Mouse (Mus musculus) neural tube, embryonic 11.5 days (tissue): Measurements from ENCODE around the gene Stam. TPM values are rescaled to one million over a fixed set of nuclear protein-coding genes. Genes with fewer than 3 reads are reported as not detected.
"Not testable (repeated sequence)": the region's sequence is repeated elsewhere in the genome, so short reads cannot be mapped to it uniquely, and the experiment has no call there.

Experiments
- ATAC-seq: fragments of 200-750 bp; cut with Nextera tagmentation; 2 replicates; pipeline ENCODE4 v1.8.0; 2017; ENCODE audit warnings: moderate number of reproducible peaks, mild to moderate bottlenecking, moderate TSS enrichment, moderate library complexity; ENCODE audit not compliant: insufficient read depth, low FRiP score, low TSS enrichment
- DNase-seq: peaks from one replicate; pipeline ENCODE4 v3.0.0-alpha.2; 2015; ENCODE audit warnings: low spot score
- H3K27ac ChIP-seq: fragments of 300-500 bp; sonication (generic); 2 replicates; pipeline ENCODE4 v1.5.1; 2014; ENCODE audit warnings: low read depth, mild to moderate bottlenecking, low read length
- H3K27me3 ChIP-seq: fragments of 300-500 bp; sonication (generic); 2 replicates; pipeline ENCODE4 v1.6.1; 2014; ENCODE audit warnings: mild to moderate bottlenecking, low read length, mixed read lengths; ENCODE audit not compliant: control insufficient read depth, insufficient read depth
- H3K36me3 ChIP-seq: fragments of 300-500 bp; sonication (generic); 2 replicates; pipeline ENCODE4 v1.6.1; 2014; ENCODE audit warnings: mild to moderate bottlenecking, low read length, moderate library complexity, mixed read lengths; ENCODE audit not compliant: control insufficient read depth, insufficient read depth
- H3K4me1 ChIP-seq: fragments of 300-500 bp; sonication (generic); 2 replicates; pipeline ENCODE4 v1.6.1; 2014; ENCODE audit warnings: low read length, mixed read lengths; ENCODE audit not compliant: control insufficient read depth, insufficient read depth
- H3K4me2 ChIP-seq: fragments of 300-500 bp; sonication (generic); 2 replicates; pipeline ENCODE4 v1.6.1; 2014; ENCODE audit warnings: low read depth, mild to moderate bottlenecking, moderate library complexity
- H3K4me3 ChIP-seq: fragments of 300-500 bp; sonication (generic); 2 replicates; pipeline ENCODE4 v1.5.1; 2014; ENCODE audit warnings: low read depth, low read length
- H3K9ac ChIP-seq: fragments of 300-500 bp; sonication (generic); 2 replicates; pipeline ENCODE4 v1.6.1; 2014; ENCODE audit warnings: mild to moderate bottlenecking, low read length
- H3K9me3 ChIP-seq: fragments of 300-500 bp; sonication (generic); 2 replicates; pipeline ENCODE4 v1.6.1; 2016; ENCODE audit warnings: low read length; ENCODE audit not compliant: control insufficient read depth
- WGBS: fragments of 180-500 bp; shearing (Covaris S2); extraction: QIAGEN DNeasy Blood & Tissue Kit; methylation state at CpG from one replicate; pipeline ENCODE4 v1.1.7; 2014; 5-methylcytosine and 5-hydroxymethylcytosine counted together
- polyA plus RNA-seq: library from polyadenylated mRNA; unstranded; fragments of >200 nt; fragmentation: Nextera tagmentation; extraction: Ambion mirVana; gene quantifications from 2 replicates; pipeline ENCODE4 v1.2.1, GENCODE M21; 2014

Gene Stam
- polyA plus RNA-seq, 1 experiment from 2014 or later: 115 TPM

DNA sequence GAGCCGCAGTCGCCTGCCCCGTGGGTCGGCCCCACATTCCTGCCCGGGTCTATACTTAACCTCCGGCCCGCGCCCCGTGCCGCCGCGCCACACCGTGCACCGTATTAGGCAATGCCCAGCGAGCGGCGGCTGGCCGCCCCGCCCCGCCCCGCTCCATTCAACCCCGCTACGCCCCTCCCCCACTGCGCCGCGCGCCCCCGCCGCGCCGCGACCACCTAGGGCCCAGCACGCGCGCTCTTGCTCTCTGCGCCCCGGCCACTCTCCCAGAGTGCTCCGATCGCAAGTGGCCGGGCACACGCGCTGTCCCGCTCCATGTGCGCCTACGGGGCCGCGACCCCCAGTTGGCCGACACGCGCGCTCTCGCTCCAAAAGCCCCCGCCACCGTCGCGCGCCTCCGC, 18.7 kb upstream of the Stam start:
- Histone ChIP-seq H3K9ac (peak overlapping the region; percentile 75), H3K4me2 (peak overlapping the region; percentile 69), H3K4me3 (peak overlapping the region; percentile 76), H3K9me3 (no peaks in the 10 kb centered on the region), H3K4me1 (no peaks in the 10 kb centered on the region), H3K27me3 (no peaks in the 10 kb centered on the region), H3K36me3 (no peaks in the 10 kb centered on the region), H3K27ac (peak overlapping the region; percentile 86)
- no peak for DNase-seq
- WGBS: 0% methylated on average over 51 of the region's 58 CpGs
- ATAC-seq: peak; percentile 91

DNA sequence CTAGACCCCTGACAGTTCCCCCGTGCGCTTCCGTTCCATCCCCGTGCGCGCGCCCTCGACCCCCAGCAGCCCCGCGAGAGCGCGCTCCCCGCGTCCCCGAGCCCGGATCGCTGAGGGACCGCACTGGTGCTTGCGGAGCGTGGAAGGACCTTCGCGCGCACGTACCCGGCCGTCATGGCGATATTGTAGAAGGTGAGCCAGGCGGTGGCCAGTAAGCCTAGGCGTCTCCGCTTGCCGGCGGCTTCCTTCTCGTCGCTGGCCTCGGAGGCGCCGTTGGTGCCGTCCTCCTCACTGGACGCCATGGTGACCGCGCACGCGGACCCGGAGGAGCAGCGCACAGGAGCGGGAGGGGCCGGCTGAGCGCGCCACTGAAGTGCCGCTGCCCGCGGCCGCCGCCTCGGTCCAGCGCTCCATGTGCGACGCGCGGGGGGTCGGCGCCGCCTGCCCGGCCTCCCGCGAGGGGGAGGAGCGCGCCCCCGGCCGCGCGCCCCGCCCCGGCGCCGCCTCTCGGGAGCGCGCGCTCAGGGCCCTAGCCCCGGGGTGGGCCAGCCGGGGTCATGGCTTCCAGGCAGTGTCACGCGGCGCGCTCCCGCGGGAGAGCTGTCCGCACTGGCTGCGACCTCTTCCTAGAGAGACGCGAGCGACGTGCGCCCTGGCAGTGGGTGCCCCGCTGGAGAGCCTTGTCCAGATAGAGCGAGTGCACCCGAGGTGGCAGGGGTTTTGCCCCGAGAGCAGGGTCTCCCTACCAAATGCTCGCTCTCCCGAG, 18.1 kb upstream of the Stam start, which contains the start of gene Hacd1:
Gene Hacd1, minus strand, starts transcription at position 570 of the 766 bp plus-strand sequence.
- Histone ChIP-seq H3K9ac (peak within 1 kb of the TSS; percentile 75), H3K27ac (peak within 1 kb of the TSS; percentile 86), H3K4me1 (no peaks in the 10 kb centered on the region), H3K9me3 (no peaks in the 10 kb centered on the region), H3K4me2 (peak within 1 kb of the TSS; percentile 69), H3K4me3 (peak within 1 kb of the TSS; percentile 76), H3K36me3 (no peaks in the 10 kb centered on the region), H3K27me3 (no peaks in the 10 kb centered on the region)
- ATAC-seq (peak; percentile 84), DNase-seq (peak; percentile 93)
- under 1% methylated on average over 56 of the region's 101 CpGs for WGBS

DNA sequence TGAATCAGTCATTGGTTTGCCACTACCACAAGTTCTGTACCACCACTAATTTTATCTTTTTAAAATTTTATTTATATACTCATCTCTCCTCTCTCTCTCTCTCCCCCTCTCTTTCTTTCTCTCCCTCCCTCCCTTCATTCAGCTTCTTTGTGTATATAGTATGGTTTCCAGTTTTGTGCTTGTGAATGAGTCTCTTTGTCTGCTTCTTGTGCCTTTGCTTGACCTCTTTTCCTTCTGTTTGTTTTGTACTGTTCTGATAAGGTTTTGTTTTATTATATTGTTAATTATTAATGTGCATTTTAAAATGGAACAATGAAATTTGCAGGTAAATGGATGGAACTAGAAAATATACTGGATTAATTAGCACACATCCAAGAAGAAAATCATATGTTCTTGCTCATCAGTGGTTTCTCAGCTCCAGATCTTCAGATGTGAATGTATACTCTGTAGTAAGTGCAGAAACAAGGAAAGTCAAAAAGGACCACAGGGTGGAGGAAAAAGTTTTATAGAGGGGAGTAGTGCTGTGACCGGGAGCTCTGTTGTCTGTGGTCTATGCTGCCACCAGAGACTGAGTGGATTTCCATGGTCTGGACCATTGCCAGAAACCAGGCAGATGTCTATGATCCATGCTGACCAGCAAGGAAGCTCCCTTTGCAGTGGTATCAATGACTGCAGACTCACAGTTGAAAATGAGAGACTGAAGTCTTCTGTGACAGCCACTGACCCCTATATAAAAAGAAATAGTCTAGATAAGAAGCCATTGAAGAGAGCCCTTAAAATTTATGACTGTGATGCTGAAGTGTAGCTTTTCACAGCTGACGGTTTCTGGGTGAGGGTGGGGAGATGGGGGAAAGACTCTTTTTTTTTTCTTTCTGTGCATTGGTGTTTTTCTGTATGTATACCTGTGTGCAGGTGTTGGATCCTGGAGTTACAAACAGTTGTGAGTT, 7.9 kb upstream of the Stam start:
- Histone ChIP-seq H3K27ac (no peak overlapping the region), H3K4me1 (no peaks in the 10 kb centered on the region), H3K9me3 (no peaks in the 10 kb centered on the region), H3K4me3 (no peak overlapping the region), H3K36me3 (no peaks in the 10 kb centered on the region), H3K27me3 (no peaks in the 10 kb centered on the region), H3K9ac (no peak overlapping the region), H3K4me2 (no peak overlapping the region)
- DNase-seq (no peak), ATAC-seq (no peak)
- WGBS: 58% methylated on average over 2 of the region's 2 CpGs

DNA sequence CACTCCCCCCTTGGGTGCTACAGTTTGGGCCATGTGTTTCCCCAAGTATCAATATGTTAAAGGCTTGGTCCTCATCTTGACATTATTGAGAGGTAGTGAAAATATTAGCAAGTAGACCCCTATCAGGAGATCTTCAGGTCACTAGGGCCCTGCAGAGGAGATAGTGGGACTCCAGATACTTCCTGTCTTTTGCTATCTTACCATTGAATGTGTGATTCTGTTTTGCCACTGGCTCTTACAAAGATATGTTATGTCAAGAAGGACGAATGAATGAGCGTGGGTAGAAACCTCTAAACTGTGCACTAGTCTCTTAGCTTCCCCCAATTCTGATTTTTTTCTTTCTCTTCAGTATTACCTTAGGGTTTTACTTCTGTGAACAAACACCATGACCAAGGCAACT, 4.9 kb upstream of the Stam start:
- no peaks in the 10 kb centered on the region for H3K36me3 ChIP-seq
- no peak overlapping the region for H3K27ac ChIP-seq
- no peak overlapping the region for H3K4me3 ChIP-seq
- H3K4me2 ChIP-seq: no peak overlapping the region
- H3K9ac ChIP-seq: no peak overlapping the region
- H3K4me1 ChIP-seq: no peaks in the 10 kb centered on the region
- no peaks in the 10 kb centered on the region for H3K27me3 ChIP-seq
- no peak for DNase-seq
- ATAC-seq: no peak
- WGBS: 87% methylated on average over 2 of the region's 2 CpGs
- no peaks in the 10 kb centered on the region for H3K9me3 ChIP-seq

DNA sequence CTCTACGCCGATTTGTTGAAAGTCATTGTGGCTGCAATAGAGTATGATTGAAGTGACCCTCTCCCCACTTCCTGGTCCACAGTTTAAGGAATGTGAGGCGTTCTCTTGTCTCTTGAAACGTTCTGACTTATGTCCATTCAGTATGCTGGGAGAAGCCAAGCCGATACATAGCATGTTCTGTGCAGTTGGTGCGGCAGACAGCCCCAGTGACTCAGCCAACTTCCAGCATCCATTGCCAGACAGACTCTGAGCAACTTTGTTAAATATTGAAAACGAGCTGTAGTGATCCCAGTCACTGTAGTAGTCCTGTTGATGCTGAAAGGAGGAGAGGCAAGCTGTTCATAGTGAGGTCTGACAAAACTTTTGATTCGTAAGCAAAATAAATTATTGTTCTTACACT, 3.4 kb upstream of the Stam start:
- Histone ChIP-seq H3K4me3 (no peak overlapping the region), H3K4me1 (peaks cover 7% of the 10 kb centered on the region), H3K27me3 (no peaks in the 10 kb centered on the region), H3K4me2 (no peak overlapping the region), H3K9me3 (no peaks in the 10 kb centered on the region), H3K9ac (no peak overlapping the region), H3K36me3 (no peaks in the 10 kb centered on the region), H3K27ac (no peak overlapping the region)
- ATAC-seq (no peak), DNase-seq (no peak)
- 84% methylated on average over 8 of the region's 8 CpGs for WGBS

DNA sequence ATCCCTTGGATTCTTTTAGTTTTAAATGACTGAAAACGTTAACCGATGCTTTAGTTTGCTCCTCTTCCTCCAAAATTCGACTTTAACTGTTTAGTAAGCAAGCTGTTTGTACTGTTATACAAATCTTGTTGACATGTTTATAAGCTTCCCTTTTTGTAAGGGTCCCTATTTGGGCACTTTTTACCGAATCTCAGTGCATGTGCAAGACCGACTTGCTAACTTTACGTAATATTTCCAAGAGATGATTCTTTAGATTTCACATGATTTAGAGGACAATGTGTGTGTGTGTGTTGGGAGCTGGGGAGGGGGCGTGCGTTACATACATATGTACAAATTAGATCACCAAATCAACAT, 913 bp upstream of the Stam start:
- Histone ChIP-seq H3K36me3 (no peaks in the 10 kb centered on the region), H3K4me1 (peaks cover 11% of the 10 kb centered on the region), H3K9ac (peak overlapping the region; percentile 83), H3K4me2 (peak overlapping the region; percentile 62), H3K9me3 (no peaks in the 10 kb centered on the region), H3K4me3 (peak overlapping the region; percentile 88), H3K27me3 (no peaks in the 10 kb centered on the region), H3K27ac (peak overlapping the region; percentile 81; the same call in 1 of the 2 replicates)
- 23% methylated on average over 8 of the region's 8 CpGs for WGBS
- no peak for DNase-seq
- ATAC-seq: no peak

DNA sequence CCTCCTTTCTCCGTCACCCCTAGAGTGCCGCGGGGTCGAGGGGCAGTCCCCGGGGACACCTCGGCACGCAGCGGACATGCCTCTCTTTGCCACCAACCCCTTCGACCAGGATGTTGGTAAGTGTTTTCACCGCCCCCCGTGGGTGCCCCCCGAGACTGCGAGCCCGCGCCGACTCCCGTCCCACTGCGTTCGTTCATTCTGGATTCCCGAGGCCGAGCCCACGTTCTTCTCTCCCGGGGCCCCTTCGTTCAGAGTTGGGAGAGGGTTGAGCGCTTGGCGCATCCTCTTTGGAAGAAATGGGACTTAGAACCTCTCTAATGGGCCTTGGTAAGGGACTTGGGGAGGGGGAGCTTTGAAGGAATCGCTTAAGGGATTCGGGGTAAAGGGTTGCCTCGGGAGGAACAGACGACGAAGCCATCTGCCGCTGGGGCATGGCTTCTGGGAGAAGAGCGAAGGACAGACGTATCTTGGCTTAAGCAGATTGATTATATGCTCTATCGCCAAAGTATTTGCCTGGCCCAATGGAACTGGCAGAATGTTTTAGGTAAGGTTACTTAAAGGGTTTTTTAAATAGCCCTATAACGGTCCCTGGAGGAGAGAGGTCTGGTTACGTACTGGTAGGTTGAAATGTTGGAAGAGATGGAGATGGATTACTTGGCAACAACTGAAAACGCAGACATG, 463 bp downstream of the Stam start:
- Histone ChIP-seq H3K9ac (peak overlapping the region; percentile 83), H3K4me3 (peak overlapping the region; percentile 88), H3K4me1 (peaks cover 11% of the 10 kb centered on the region), H3K27me3 (no peaks in the 10 kb centered on the region), H3K9me3 (no peaks in the 10 kb centered on the region), H3K27ac (peak overlapping the region; percentile 81), H3K4me2 (peak overlapping the region; percentile 62), H3K36me3 (no peaks in the 10 kb centered on the region)
- DNase-seq: no peak
- peak; percentile 21 for ATAC-seq
- under 1% methylated on average over 38 of the region's 38 CpGs for WGBS

DNA sequence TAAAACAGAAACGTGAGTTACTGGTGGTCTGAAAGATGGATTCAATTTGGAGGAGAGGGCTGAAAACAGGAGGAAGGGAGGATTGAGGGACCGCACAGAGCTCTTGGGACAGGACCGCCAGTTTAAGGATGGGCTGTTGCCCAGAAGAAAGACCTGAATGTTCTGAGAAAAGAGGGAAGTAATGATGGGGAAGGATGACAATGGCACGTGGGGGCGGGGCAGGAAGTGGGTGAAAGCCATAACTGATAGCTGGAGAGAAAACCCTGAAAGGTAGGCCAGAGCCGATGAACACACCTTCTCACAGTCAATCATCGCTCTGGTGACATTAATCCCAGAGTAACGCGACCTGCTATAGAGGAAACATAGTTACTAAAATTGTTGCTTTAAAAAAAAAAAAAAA, 4.6 kb downstream of the Stam start:
- not testable (repeated sequence) for H3K9me3 ChIP-seq, ATAC-seq, H3K27me3 ChIP-seq, DNase-seq, H3K4me3 ChIP-seq, H3K4me2 ChIP-seq, H3K27ac ChIP-seq, H3K9ac ChIP-seq, H3K36me3 ChIP-seq
- 95% methylated on average over 9 of the region's 9 CpGs for WGBS
- peaks cover 11% of the 10 kb centered on the region for H3K4me1 ChIP-seq
